Comparison of ENCODE assay signal across 12 mouse cellular contexts in genomic region chr12:85372068-85372665, GRCm38 (mm10). TPM values are rescaled to one million over a fixed set of nuclear protein-coding genes. Genes with fewer than 3 reads are reported as not detected.
A peak's percentile ranks its signal among the peaks of the same experiment; 100 is the strongest.
DNase-seq lines count a peak whose midpoint lies in the region; ATAC-seq and TF ChIP-seq lines count a peak whose summit lies in the region.
"Had no signal": no experiment of that assay in that cellular context is flagged by ENCODE, and none has a peak within 500 bp of the region (broad histone marks: within the 10 kb centered on the region; RNA-seq: fewer than 3 reads in every experiment).

No protein-coding gene starts in this region.

- no peaks in the 10 kb centered on the region for H3K9me3 ChIP-seq in forebrain, embryonic 10.5 days
- H3K9me3 ChIP-seq in forebrain, embryonic 16.5 days (ENCODE audit: control insufficient read depth, low read length): no peaks in the 10 kb centered on the region
- no peaks in the 10 kb centered on the region for H3K9me3 ChIP-seq in lung, embryonic 14.5 days (ENCODE audit: low read depth, low read length)
- no peaks in the 10 kb centered on the region for H3K9me3 ChIP-seq in hindbrain, postnatal 0 days (ENCODE audit: low read length)
- H3K9me3 ChIP-seq in neural tube, embryonic 13.5 days: no peaks in the 10 kb centered on the region

- H3K9ac ChIP-seq in forebrain, embryonic 16.5 days (replicated peaks; ENCODE audit: low read depth, low read length): no peak overlapping the region
- H3K9ac ChIP-seq in lung, embryonic 14.5 days: no peak overlapping the region
- H3K9ac ChIP-seq in hindbrain, postnatal 0 days (replicated peaks; ENCODE audit: low read length): no peak overlapping the region
- peak overlapping the region; percentile 50 for H3K9ac ChIP-seq in neural tube, embryonic 13.5 days

- WGBS in forebrain, embryonic 10.5 days: 86% methylated on average over 8 of the region's 8 CpGs
- WGBS in forebrain, embryonic 16.5 days: 77% methylated on average over 8 of the region's 8 CpGs
- WGBS in lung, embryonic 14.5 days: 71% methylated on average over 8 of the region's 8 CpGs
- WGBS in lung, adult 2 months: 40% methylated on average over 8 of the region's 8 CpGs
- 68% methylated on average over 8 of the region's 8 CpGs for WGBS in hindbrain, postnatal 0 days
- 66% methylated on average over 8 of the region's 8 CpGs for WGBS in neural tube, embryonic 13.5 days

- no peak overlapping the region for H3K27ac ChIP-seq in forebrain, embryonic 10.5 days
- no peak overlapping the region for H3K27ac ChIP-seq in forebrain, embryonic 16.5 days (ENCODE audit: low read length)
- no peak overlapping the region for H3K27ac ChIP-seq in lung, embryonic 14.5 days (ENCODE audit: low read depth)
- no peak overlapping the region for H3K27ac ChIP-seq in hindbrain, postnatal 0 days
- H3K27ac ChIP-seq in neural tube, embryonic 13.5 days (replicated peaks): peak overlapping the region; percentile 9; the same call in 1 of the 2 replicates

- no peak overlapping the region for H3K4me2 ChIP-seq in forebrain, embryonic 16.5 days (ENCODE audit: low read length)
- H3K4me2 ChIP-seq in lung, embryonic 14.5 days: peak overlapping the region; percentile 85
- H3K4me2 ChIP-seq in hindbrain, postnatal 0 days (ENCODE audit: low read depth, low read length): peak overlapping the region; percentile 84; the same call in 1 of the 2 replicates
- peak overlapping the region; percentile 89 for H3K4me2 ChIP-seq in neural tube, embryonic 13.5 days

- H3K4me1 ChIP-seq in forebrain, embryonic 10.5 days: peaks cover 20% of the 10 kb centered on the region
- peaks cover 20% of the 10 kb centered on the region for H3K4me1 ChIP-seq in forebrain, embryonic 16.5 days (replicated peaks; ENCODE audit: control insufficient read depth, insufficient read depth, low read length)
- H3K4me1 ChIP-seq in lung, embryonic 14.5 days (ENCODE audit: insufficient read depth): 0 out of 2 replicates have a peak, but pooled peaks cover 8% of the 10 kb centered on the region
- peaks cover 11% of the 10 kb centered on the region for H3K4me1 ChIP-seq in lung, adult 2 months (ENCODE audit: control insufficient read depth, insufficient read depth, low read length)
- H3K4me1 ChIP-seq in hindbrain, postnatal 0 days (ENCODE audit: insufficient read depth, low read length): peaks cover 14% of the 10 kb centered on the region
- H3K4me1 ChIP-seq in neural tube, embryonic 13.5 days (replicated peaks): peaks cover 56% of the 10 kb centered on the region

- TF ChIP-seq CTCF in lung, embryonic 14.5 days (IDR thresholded peaks at IDR 0.05; ENCODE audit: low read depth): no peak
- TF ChIP-seq CTCF in lung, adult 2 months (IDR thresholded peaks at IDR 0.05; ENCODE audit: insufficient read depth, low read length): no peak
- TF ChIP-seq CTCF in hindbrain, postnatal 0 days (IDR thresholded peaks at IDR 0.05; ENCODE audit: low read depth): no peak

- H3K4me3 ChIP-seq in forebrain, embryonic 10.5 days: peak overlapping the region; percentile 19; the same call in 1 of the 2 replicates
- no peak overlapping the region for H3K4me3 ChIP-seq in forebrain, embryonic 16.5 days (replicated peaks; ENCODE audit: low read length)
- no peak overlapping the region for H3K4me3 ChIP-seq in lung, embryonic 14.5 days (ENCODE audit: low read depth, low read length)
- no peak overlapping the region for H3K4me3 ChIP-seq in lung, adult 2 months (replicated peaks; ENCODE audit: extremely low read depth, low read depth, low read length)
- no peak overlapping the region for H3K4me3 ChIP-seq in hindbrain, postnatal 0 days (ENCODE audit: low read length)
- no peak overlapping the region for H3K4me3 ChIP-seq in neural tube, embryonic 13.5 days

- DNase-seq in forebrain, embryonic 10.5 days (ENCODE audit: extremely low spot score, low spot score): no peak
- DNase-seq in lung, embryonic 14.5 days: no peak
- no peak for DNase-seq in lung, adult 2 months
- DNase-seq in hindbrain, postnatal 0 days (ENCODE audit: low spot score): no peak
- no peak for DNase-seq in gastrocnemius, postnatal 14 days
- DNase-seq in right cerebral cortex, adult 18-20 months: no peak
- DNase-seq: cerebellum, postnatal 14 days; kidney, postnatal 10 days; lung, postnatal 14 days had no signal

- ATAC-seq in forebrain, embryonic 16.5 days: no peak
- no peak for ATAC-seq in lung, embryonic 14.5 days (ENCODE audit: insufficient read depth)
- no peak for ATAC-seq in hindbrain, postnatal 0 days
- ATAC-seq in neural tube, embryonic 13.5 days (ENCODE audit: low read depth): no peak
- ATAC-seq: activated CD4-positive, CD25-positive, alpha-beta regulatory T cell, adult 4 months had no signal

- intact Hi-C loops in gastrocnemius, postnatal 14 days (cut with DNase I; ENCODE audit: low total_unique reads): no loop called here

- no peak for TF ChIP-seq POLR2A in lung, adult 2 months (IDR thresholded peaks at IDR 0.05; ENCODE audit: borderline replicate concordance, extremely low read depth, low read depth, low read length)

- H3K36me3 ChIP-seq in forebrain, embryonic 10.5 days (replicated peaks): 0 out of 2 replicates have a peak, but pooled peaks cover 3% of the 10 kb centered on the region
- no peaks in the 10 kb centered on the region for H3K36me3 ChIP-seq in forebrain, embryonic 16.5 days (ENCODE audit: control insufficient read depth, insufficient read depth)
- 0 out of 2 replicates have a peak, but pooled peaks cover 2% of the 10 kb centered on the region for H3K36me3 ChIP-seq in lung, embryonic 14.5 days (ENCODE audit: insufficient read depth)
- no peaks in the 10 kb centered on the region for H3K36me3 ChIP-seq in hindbrain, postnatal 0 days (ENCODE audit: insufficient read depth, low read length)
- no peaks in the 10 kb centered on the region for H3K36me3 ChIP-seq in neural tube, embryonic 13.5 days

- H3K27me3 ChIP-seq in forebrain, embryonic 10.5 days (ENCODE audit: poor library complexity, severe bottlenecking): no peaks in the 10 kb centered on the region
- H3K27me3 ChIP-seq in forebrain, embryonic 16.5 days (replicated peaks; ENCODE audit: control insufficient read depth, insufficient read depth, low read length): no peaks in the 10 kb centered on the region
- H3K27me3 ChIP-seq in lung, embryonic 14.5 days (ENCODE audit: insufficient read depth, low read length): no peaks in the 10 kb centered on the region
- H3K27me3 ChIP-seq in hindbrain, postnatal 0 days (ENCODE audit: insufficient read depth, low read length): no peaks in the 10 kb centered on the region
- H3K27me3 ChIP-seq in neural tube, embryonic 13.5 days: no peaks in the 10 kb centered on the region

RNA-seq across cellular contexts. Expression of gene Tmed10, which starts 2.5 kb away (rescaled TPM):
- 245 and 247 TPM in 2 replicates for polyA plus RNA-seq in forebrain, embryonic 10.5 days (2016; fragmentation: Nextera tagmentation; extraction: Ambion mirVana)
- polyA plus RNA-seq in forebrain, embryonic 16.5 days (2015; fragmentation: Nextera tagmentation; extraction: Ambion mirVana): 150 and 175 TPM in 2 replicates
- 333 and 344 TPM in 2 replicates for polyA plus RNA-seq in lung, embryonic 14.5 days (2014; fragmentation: Nextera tagmentation; extraction: Ambion mirVana)
- 227 and 239 TPM in 2 replicates for polyA plus RNA-seq in lung, adult 2 months (2012; rRNA removed)
- 55.0 and 59.3 TPM in 2 replicates for total RNA-seq in hindbrain, postnatal 0 days (2014; rRNA removed)
- 222 and 224 TPM in 2 replicates for polyA plus RNA-seq in hindbrain, postnatal 0 days (2015; fragmentation: Nextera tagmentation; extraction: Ambion mirVana)
- polyA plus RNA-seq in neural tube, embryonic 13.5 days (2015; fragmentation: Nextera tagmentation; extraction: Ambion mirVana): 231 TPM in 2 replicates
- total RNA-seq in gastrocnemius, postnatal 14 days (2021): 100 to 1,000 TPM; 130 to 135 TPM

RNA-seq across cellular contexts. Expression of gene Nek9, which starts 33.0 kb away (rescaled TPM):
- 23.9 TPM in 2 replicates for polyA plus RNA-seq in forebrain, embryonic 10.5 days (2016; fragmentation: Nextera tagmentation; extraction: Ambion mirVana)
- 13.2 and 13.9 TPM in 2 replicates for polyA plus RNA-seq in forebrain, embryonic 16.5 days (2015; fragmentation: Nextera tagmentation; extraction: Ambion mirVana)
- 17.2 and 18.2 TPM in 2 replicates for polyA plus RNA-seq in lung, embryonic 14.5 days (2014; fragmentation: Nextera tagmentation; extraction: Ambion mirVana)
- 32.7 and 39.7 TPM in 2 replicates for polyA plus RNA-seq in lung, adult 2 months (2012; rRNA removed)
- 20.5 and 21.5 TPM in 2 replicates for total RNA-seq in hindbrain, postnatal 0 days (2014; rRNA removed)
- polyA plus RNA-seq in hindbrain, postnatal 0 days (2015; fragmentation: Nextera tagmentation; extraction: Ambion mirVana): 8.9 and 10.5 TPM in 2 replicates
- 14.7 and 15.2 TPM in 2 replicates for polyA plus RNA-seq in neural tube, embryonic 13.5 days (2015; fragmentation: Nextera tagmentation; extraction: Ambion mirVana)
- 10 to 100 TPM; 47.7 to 51.9 TPM for total RNA-seq in gastrocnemius, postnatal 14 days (2021)
